Mouse (Mus musculus) heart, embryonic 15.5 days (tissue): ENCODE results near the gene Fam207a. TPM values are rescaled to one million over a fixed set of nuclear protein-coding genes. Genes with fewer than 3 reads are reported as not detected.

Experiments
- ATAC-seq: fragments of 200-750 bp; cut with Nextera tagmentation; replicated peaks from 2 replicates; pipeline ENCODE4 v1.8.0; 2017; ENCODE audit warnings: low read depth, moderate TSS enrichment; ENCODE audit not compliant: insufficient number of reproducible peaks, insufficient read depth, low FRiP score
- H3K27ac ChIP-seq: fragments of 300-500 bp; sonication (generic); 2 replicates; pipeline ENCODE4 v1.5.1; 2015; ENCODE audit warnings: mild to moderate bottlenecking, inconsistent platforms
- H3K27me3 ChIP-seq: fragments of 300-500 bp; sonication (generic); 2 replicates; pipeline ENCODE4 v1.6.1; 2015; ENCODE audit warnings: inconsistent platforms
- H3K36me3 ChIP-seq: fragments of 300-500 bp; sonication (generic); 2 replicates; pipeline ENCODE4 v1.6.1; 2015; ENCODE audit warnings: mild to moderate bottlenecking, inconsistent platforms
- H3K4me1 ChIP-seq: fragments of 300-500 bp; sonication (generic); replicated peaks from 2 replicates; pipeline ENCODE4 v1.6.1; 2015; ENCODE audit warnings: inconsistent platforms
- H3K4me2 ChIP-seq: fragments of 300-500 bp; sonication (generic); 2 replicates; pipeline ENCODE4 v1.6.1; 2015; ENCODE audit warnings: inconsistent platforms, mild to moderate bottlenecking, moderate library complexity
- H3K4me3 ChIP-seq: fragments of 300-500 bp; sonication (generic); 2 replicates; pipeline ENCODE4 v1.5.1; 2015; ENCODE audit warnings: mild to moderate bottlenecking, inconsistent platforms
- H3K9ac ChIP-seq: fragments of 300-500 bp; sonication (generic); 2 replicates; pipeline ENCODE4 v1.6.1; 2015; ENCODE audit warnings: mild to moderate bottlenecking, inconsistent platforms
- H3K9me3 ChIP-seq: fragments of 300-500 bp; sonication (generic); replicated peaks from 2 replicates; pipeline ENCODE4 v1.6.1; 2016; ENCODE audit warnings: inconsistent platforms
- WGBS: fragments of 180-500 bp; shearing (Covaris S2); methylation state at CpG from one replicate; pipeline ENCODE4 v1.1.7; 2015; ENCODE audit warnings: mixed read lengths; 5-methylcytosine and 5-hydroxymethylcytosine counted together
- polyA plus RNA-seq: library from polyadenylated mRNA; unstranded; fragments of >200 nt; fragmentation: Nextera tagmentation; extraction: Ambion mirVana; gene quantifications from 2 replicates; pipeline ENCODE4 v1.2.1, GENCODE M21; 2015

The Fam207a gene
- polyA plus RNA-seq, 1 experiment from 2014 or later: 21.3 TPM

DNA sequence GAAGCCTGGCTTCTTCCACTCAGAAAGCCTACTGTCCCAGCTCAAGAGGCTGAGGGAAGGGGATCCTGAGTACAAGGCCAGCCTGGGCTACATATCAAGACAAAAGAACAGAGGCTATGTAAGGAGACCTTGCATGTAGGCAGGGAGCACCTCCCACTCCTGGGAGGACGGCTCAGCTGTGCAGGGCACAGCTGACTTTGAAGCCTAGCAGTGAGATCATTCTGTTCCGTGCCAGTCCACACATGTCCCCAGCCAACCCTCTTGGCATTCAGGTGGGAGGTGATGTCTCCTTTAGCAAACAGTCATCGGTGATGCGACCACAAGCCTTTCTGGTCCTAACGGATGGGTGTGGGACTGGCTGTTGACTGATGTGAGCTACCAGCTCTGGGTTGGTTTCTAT lies 49.7 kb downstream of the Fam207a start:
- WGBS: 78% methylated on average over 5 of the region's 5 CpGs
- Histone ChIP-seq H3K27ac (no peak overlapping the region), H3K4me3 (no peak overlapping the region), H3K9ac (no peak overlapping the region), H3K27me3 (no peaks in the 10 kb centered on the region), H3K4me2 (no peak overlapping the region), H3K4me1 (peaks cover 47% of the 10 kb centered on the region), H3K9me3 (no peaks in the 10 kb centered on the region), H3K36me3 (no peaks in the 10 kb centered on the region)
- no peak for ATAC-seq

DNA sequence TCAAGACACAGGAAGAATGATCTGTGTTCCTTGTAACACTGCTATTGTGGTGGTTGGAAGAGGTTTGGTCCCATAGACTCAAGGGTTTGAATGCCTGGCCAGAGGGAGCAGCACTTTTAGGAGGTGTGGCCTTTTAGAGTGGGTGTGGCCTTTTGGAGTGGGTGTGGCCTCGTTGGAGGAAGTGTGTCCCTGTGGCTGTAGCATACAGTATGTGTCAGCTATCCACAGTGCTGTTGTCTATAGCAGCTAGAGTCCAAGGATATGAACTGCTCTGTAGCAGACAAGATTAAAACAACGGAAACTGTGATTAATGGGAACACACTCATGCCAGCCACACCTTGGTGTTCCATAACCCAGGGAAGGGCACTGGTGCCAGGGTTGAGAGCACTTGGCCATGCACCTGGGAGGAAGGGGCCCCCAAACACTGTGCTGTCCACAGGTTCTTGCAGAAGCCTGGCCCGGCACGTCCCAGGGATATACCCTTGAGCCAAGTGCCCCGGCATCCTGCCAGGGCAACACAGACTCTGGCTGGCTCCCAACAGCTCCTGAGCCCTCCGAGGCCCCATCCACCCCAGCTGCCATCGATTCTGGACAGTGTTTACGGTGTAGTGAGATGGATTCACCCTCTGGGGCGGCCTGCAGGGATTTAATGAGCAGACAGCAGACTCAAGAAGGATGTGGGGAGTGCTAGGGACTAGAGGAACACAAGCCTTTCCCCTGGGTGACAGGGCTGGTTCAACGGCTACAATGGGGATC lies 51.2 kb downstream of the Fam207a start:
- H3K4me3 ChIP-seq: no peak overlapping the region
- H3K27me3 ChIP-seq: no peaks in the 10 kb centered on the region
- ATAC-seq: peak; percentile 89
- peaks cover 52% of the 10 kb centered on the region for H3K4me1 ChIP-seq
- H3K9ac ChIP-seq: no peak overlapping the region; the same call in 1 of the 2 replicates
- WGBS: 27% methylated on average over 10 of the region's 10 CpGs
- peak overlapping the region; percentile 87 for H3K27ac ChIP-seq
- no peaks in the 10 kb centered on the region for H3K9me3 ChIP-seq
- H3K4me2 ChIP-seq: no peak overlapping the region; the same call in 1 of the 2 replicates
- H3K36me3 ChIP-seq: no peaks in the 10 kb centered on the region

DNA sequence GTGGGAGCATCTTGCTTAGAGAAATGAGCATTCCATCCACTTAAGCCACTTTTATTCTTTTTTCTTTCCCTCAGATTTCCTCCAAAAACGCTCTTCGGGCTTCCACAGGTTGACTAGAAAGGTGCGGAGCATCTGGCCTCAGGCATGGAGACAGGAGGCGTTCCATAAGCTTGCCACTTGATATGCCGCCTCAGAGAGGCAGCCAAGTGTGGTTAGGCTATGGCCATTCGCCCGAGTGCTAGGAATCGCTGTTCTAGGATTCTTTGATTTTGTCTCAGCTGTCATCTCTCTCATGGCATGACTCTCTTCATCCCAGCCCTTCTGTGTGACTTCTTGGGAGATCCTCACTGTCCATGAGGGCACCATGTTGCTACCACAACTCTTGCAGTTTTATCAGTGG lies 54.4 kb downstream of the Fam207a start:
- Histone ChIP-seq H3K9ac (no peak overlapping the region), H3K4me2 (no peak overlapping the region), H3K9me3 (no peaks in the 10 kb centered on the region), H3K27me3 (no peaks in the 10 kb centered on the region), H3K4me1 (peaks cover 43% of the 10 kb centered on the region), H3K4me3 (no peak overlapping the region), H3K27ac (no peak overlapping the region), H3K36me3 (no peaks in the 10 kb centered on the region)
- 88% methylated on average over 8 of the region's 8 CpGs for WGBS
- ATAC-seq: no peak

DNA sequence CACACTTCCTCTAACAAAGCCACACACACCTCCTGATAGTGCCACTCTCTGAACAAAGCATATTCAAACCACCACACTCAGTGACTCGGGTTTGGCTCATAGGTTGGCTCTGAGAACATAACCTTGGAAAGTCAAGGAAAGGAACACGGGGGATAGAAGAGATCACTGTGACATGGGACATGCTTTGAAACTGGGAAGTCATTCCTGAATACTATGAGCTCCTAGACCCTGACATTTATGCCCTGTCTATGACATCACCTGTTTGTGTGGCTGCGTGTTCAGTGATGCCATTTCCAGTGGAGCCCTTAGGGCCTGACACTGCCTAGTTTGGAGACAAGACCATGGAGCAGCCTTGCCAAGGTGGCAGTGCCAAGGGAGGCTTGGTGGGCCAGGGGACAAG lies 57.9 kb downstream of the Fam207a start:
- H3K9me3 ChIP-seq: no peaks in the 10 kb centered on the region
- no peak overlapping the region for H3K9ac ChIP-seq
- H3K4me1 ChIP-seq: peaks cover 34% of the 10 kb centered on the region
- no peak for ATAC-seq
- H3K4me3 ChIP-seq: no peak overlapping the region
- 83% methylated on average over 3 of the region's 3 CpGs for WGBS
- no peaks in the 10 kb centered on the region for H3K27me3 ChIP-seq
- no peaks in the 10 kb centered on the region for H3K36me3 ChIP-seq
- no peak overlapping the region for H3K4me2 ChIP-seq
- H3K27ac ChIP-seq: no peak overlapping the region

DNA sequence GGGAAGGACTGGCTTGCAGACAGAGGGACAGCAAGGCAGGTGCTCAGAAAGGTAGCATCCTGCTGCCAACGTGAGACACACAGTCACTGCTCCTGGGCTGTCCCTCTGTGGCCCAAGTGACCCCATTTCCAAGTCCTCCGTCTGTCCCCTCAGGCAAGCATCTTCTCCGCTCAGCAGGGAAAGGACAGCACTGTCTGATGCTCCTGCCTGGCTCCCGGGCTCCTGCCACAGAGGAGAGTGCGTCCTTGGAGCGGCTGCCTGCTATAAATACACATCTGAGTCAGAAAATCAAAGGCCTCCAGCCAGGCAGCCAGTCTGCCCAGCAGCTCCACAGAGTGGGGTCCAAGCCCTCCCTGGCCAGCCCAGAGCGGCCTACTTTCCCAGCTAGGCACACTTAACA lies 59.1 kb downstream of the Fam207a start:
- H3K4me1 ChIP-seq: peaks cover 34% of the 10 kb centered on the region
- H3K27me3 ChIP-seq: no peaks in the 10 kb centered on the region
- ATAC-seq: peak; percentile 80
- peak overlapping the region; percentile 29; the same call in 1 of the 2 replicates for H3K9ac ChIP-seq
- H3K9me3 ChIP-seq: no peaks in the 10 kb centered on the region
- peak overlapping the region; percentile 92 for H3K27ac ChIP-seq
- no peaks in the 10 kb centered on the region for H3K36me3 ChIP-seq
- WGBS: 43% methylated on average over 7 of the region's 7 CpGs
- H3K4me3 ChIP-seq: no peak overlapping the region
- H3K4me2 ChIP-seq: no peak overlapping the region

DNA sequence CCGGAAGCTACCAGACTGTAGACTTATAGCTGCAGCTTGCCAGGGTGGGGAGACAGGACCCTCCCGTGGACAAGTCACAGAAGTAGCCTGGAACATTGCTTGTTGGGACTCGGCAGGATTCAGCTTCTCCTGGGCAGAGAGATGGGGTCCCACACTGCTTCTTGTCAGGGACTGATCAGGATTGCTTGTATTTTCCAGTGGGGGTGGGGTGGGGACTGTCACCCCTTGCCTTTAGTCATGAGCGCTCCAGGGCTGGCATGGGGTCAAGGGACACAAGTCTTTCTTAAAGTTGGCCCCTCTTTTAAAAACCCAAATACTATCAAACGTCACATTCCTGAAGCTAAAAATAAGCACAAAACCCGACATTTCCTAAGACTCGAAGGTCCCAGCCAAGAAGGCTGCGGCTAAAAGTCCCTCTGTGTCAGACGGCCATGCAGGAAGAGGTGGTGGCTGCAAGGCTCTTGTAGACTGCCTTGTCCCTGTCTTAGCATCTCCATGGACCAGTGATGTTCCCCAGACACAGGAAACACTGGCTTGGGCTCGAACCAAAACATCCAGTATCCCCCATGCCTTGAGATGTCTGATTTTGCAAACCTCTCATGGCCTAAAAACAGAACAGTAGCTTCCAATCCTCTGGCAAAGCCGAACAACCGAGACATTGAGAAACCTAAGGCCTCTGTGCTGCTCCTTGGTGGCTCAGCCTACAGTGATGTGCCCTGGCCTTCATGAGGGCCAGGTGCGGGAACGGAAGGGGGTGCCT lies 60.2 kb downstream of the Fam207a start:
- ATAC-seq: peak; percentile 25; the same call in 1 of the 2 replicates
- Histone ChIP-seq H3K27me3 (no peaks in the 10 kb centered on the region), H3K4me2 (no peak overlapping the region), H3K4me1 (peaks cover 38% of the 10 kb centered on the region), H3K4me3 (no peak overlapping the region), H3K36me3 (no peaks in the 10 kb centered on the region), H3K9me3 (no peaks in the 10 kb centered on the region), H3K27ac (peak overlapping the region; percentile 92), H3K9ac (0 out of 2 replicates have a peak overlapping the region, but pooled peaks have one; percentile 29)
- WGBS: 54% methylated on average over 14 of the region's 14 CpGs

DNA sequence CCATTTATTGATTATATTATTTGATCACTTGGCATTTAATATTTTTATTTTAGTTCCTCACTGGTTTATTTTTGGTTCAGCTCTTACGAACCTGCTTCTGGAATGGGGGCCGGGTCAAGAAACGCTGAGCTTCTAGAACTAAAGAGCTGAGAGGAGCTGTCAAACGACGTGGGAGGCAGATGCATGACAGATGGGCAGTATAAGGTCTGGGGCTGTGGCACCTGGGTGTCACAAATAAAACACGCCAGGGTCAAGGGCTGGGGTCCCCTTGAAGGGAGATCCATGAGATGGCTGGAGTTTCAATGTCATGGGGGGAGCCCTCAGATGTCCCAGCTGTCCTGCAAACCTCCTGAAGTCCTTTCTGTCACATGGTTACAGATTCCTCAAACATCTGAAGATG lies 60.8 kb downstream of the Fam207a start:
- Histone ChIP-seq H3K27me3 (no peaks in the 10 kb centered on the region), H3K36me3 (no peaks in the 10 kb centered on the region), H3K4me3 (no peak overlapping the region), H3K4me2 (no peak overlapping the region), H3K4me1 (peaks cover 38% of the 10 kb centered on the region), H3K27ac (peak overlapping the region; percentile 92), H3K9ac (no peak overlapping the region), H3K9me3 (no peaks in the 10 kb centered on the region)
- WGBS: 41% methylated on average over 6 of the region's 6 CpGs
- ATAC-seq: no peak

DNA sequence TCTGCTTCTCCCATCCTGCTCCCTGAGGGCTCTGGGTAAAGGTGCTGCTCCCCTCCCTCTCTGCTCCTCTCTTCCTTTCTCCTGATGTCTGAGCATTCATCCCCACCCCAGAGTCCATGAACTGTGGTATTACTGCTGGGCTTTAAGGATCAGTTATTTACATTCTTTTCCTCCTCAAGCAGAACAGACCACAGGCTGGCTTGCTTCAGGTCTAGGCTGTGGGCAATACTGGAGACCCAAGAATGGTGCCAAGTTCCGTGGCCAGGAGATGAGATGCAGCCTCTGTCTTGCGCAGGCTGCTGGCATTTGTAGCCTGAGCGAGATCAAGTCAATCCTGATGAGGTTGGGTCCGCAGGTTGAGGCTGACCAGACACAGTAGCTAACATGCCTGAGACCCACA lies 63.8 kb downstream of the Fam207a start:
- peaks cover 63% of the 10 kb centered on the region for H3K4me1 ChIP-seq

DNA sequence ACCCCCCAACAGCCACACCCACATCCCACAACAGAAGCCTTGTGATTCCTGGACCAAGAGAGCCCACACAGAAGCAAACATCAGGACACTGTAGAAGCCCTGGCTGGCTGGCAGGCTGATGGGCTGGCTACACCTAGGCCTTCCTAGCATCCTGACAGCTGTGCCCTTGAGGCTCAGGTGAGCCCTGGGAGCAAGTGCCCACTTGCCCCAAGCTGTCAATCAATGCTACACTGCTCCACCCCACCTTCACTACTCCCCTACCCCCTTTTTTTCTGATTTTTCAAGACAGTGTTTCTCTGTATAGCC lies 65.5 kb downstream of the Fam207a start:
- Histone ChIP-seq H3K4me2 (peak overlapping the region; percentile 62), H3K9ac (0 out of 2 replicates have a peak overlapping the region, but pooled peaks have one; percentile 1), H3K36me3 (no peaks in the 10 kb centered on the region), H3K9me3 (no peaks in the 10 kb centered on the region), H3K4me3 (peak overlapping the region; percentile 35; the same call in 1 of the 2 replicates), H3K4me1 (peaks cover 47% of the 10 kb centered on the region), H3K27me3 (no peaks in the 10 kb centered on the region), H3K27ac (peak overlapping the region; percentile 83)
- ATAC-seq: no peak

More for the DNA sequence above, 63.8 kb downstream of the Fam207a start:
- no peak overlapping the region for H3K27ac ChIP-seq
- no peak overlapping the region for H3K4me3 ChIP-seq
- WGBS: 69% methylated on average over 4 of the region's 4 CpGs
- no peaks in the 10 kb centered on the region for H3K9me3 ChIP-seq
- no peak overlapping the region for H3K4me2 ChIP-seq
- H3K27me3 ChIP-seq: no peaks in the 10 kb centered on the region
- no peak for ATAC-seq
- H3K36me3 ChIP-seq: no peaks in the 10 kb centered on the region
- no peak overlapping the region for H3K9ac ChIP-seq

DNA sequence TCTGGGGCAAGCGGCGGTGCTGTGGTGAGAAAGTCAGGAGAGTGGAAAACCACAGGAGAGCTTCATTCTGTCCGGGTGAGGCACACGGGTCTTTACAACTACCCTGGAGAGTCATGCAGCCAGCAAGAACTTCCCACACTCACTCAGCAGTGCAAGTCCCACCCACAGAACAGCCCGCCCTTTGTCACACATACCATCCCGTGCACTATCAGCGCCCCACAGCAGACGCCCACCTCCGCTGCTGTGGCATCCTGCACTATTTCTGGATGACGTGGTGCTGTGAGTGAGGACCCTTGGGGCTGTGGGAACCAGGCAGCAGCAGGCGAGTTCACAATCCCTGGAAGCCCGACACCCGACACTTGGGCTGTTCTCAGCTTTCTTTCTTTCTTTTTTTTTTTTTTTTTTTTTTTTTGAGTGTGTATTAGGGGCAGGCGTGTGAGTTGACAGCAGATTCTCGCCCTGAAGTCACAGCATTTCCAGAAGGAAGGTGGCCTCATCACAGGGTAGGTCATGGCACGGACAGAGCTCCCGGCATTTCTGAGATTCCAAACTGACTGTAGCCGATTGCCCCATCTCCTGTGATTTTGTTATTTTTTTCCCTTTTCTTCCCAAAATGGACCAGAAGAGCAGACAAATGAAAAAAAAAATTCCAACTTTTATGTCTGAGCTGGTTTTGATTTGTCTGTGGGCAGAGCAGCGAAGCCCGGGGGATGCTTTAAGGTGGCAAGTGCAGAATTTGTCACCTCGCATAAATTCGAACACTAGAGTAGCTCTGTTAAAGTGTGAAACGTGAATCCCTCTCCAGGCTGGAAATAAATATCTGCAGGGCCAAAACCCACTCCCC lies 66.0 kb downstream of the Fam207a start:
- Histone ChIP-seq H3K4me1 (peaks cover 42% of the 10 kb centered on the region), H3K9me3 (no peaks in the 10 kb centered on the region), H3K27me3 (no peaks in the 10 kb centered on the region), H3K4me2 (peak overlapping the region; percentile 62), H3K27ac (peak overlapping the region; percentile 83), H3K9ac (peak overlapping the region; percentile 35; the same call in 1 of the 2 replicates), H3K4me3 (peak overlapping the region; percentile 35), H3K36me3 (no peaks in the 10 kb centered on the region)
- 11% methylated on average over 23 of the region's 23 CpGs for WGBS
- peak; percentile 75 for ATAC-seq

DNA sequence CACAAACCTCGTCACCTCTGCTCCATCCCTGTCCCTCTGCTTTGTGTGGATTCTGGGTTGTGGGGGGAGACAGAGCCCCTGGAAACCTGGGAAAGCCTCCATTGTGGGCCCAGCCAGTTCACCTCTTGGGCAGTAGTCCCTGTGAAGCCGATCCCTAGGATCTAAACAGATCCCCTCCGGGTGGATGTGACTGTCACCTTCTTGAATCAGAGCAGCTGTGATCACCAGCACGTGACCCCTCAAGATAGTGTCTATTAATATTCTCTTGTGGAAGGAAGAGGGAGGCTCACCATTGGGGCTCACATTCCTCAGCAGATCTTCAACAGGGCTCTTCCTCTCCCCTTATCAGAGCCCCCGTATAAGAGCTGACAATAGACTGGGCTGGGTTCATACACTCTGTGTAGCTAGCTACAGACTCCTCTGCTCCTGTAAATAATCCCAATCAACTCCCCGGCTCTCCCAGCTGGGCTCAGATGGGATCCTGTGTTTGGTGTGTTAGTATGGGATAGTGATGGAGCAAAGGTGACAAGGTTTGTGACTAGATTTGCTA lies 66.8 kb downstream of the Fam207a start:
- Histone ChIP-seq H3K27me3 (no peaks in the 10 kb centered on the region), H3K36me3 (no peaks in the 10 kb centered on the region), H3K27ac (peak overlapping the region; percentile 83), H3K4me1 (peaks cover 38% of the 10 kb centered on the region), H3K9ac (peak overlapping the region; percentile 35; the same call in 1 of the 2 replicates), H3K4me3 (peak overlapping the region; percentile 35), H3K9me3 (no peaks in the 10 kb centered on the region), H3K4me2 (peak overlapping the region; percentile 62)
- 0 out of 2 replicates have a peak, but pooled peaks have one; percentile 28 for ATAC-seq
- WGBS: 20% methylated on average over 6 of the region's 6 CpGs
